Mouse (Mus musculus) megakaryocyte, embryonic 14.5 days (primary cell): ENCODE measurements around the gene Fgfr2.

Source experiments
- FLI1 ChIP-seq: IDR thresholded peaks from 2 replicates; pipeline ENCODE4 v1.6.1; 2012; ENCODE audit warnings: low read length, inconsistent platforms, mixed read lengths
- GATA1 ChIP-seq: IDR thresholded peaks from 3 replicates; pipeline ENCODE4 v1.6.1; 2012; ENCODE audit warnings: mixed read lengths, low read length, inconsistent platforms, borderline replicate concordance

DNA sequence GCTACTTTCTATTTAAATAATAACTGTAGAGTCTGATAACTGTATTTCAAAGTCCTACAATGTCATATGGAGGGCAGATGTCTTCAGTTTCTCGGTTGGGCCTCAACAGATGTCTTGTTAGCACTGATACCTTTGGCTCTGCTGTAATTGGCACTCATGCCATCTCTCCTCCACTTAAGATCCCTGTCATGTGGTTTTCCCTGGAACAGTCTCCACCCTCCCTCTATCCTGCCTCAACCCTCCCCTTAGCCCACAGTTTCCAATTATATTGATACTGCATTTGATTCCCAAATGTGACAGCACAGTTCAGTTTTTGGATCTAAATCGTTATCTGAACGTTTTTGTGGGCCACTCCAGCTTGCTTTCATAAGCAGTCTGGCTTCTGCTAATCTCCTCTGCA, 2558.6 kb downstream of the Fgfr2 start:
- no peak for TF ChIP-seq GATA1
- no peak for TF ChIP-seq FLI1
